Mouse (Mus musculus) inflammation-experienced regulatory T-cells, adult 6 months (primary cell): ENCODE results near the gene Arid5a. TPM values are rescaled to one million over a fixed set of nuclear protein-coding genes. Genes with fewer than 3 reads are reported as not detected.
A peak's percentile ranks its signal among the peaks of the same experiment; 100 is the strongest.

Source experiments
- ATAC-seq: one replicate; pipeline ENCODE4 v1.8.0; 2017
- polyA plus RNA-seq, 3 experiments: library from polyadenylated mRNA; unstranded; fragments of 100-300 nt; shearing (Covaris generic); gene quantifications; one replicate each; pipeline ENCODE4 v1.2.1; 2017

The Arid5a gene
- polyA plus RNA-seq, 3 experiments from 2014 or later = 75.9 to 89.1 (median 88.6) TPM

GRCm38 (mm10) chr1:36331743-36332142 is 24.2 kb downstream of the Arid5a start:
- no peak for ATAC-seq

DNA sequence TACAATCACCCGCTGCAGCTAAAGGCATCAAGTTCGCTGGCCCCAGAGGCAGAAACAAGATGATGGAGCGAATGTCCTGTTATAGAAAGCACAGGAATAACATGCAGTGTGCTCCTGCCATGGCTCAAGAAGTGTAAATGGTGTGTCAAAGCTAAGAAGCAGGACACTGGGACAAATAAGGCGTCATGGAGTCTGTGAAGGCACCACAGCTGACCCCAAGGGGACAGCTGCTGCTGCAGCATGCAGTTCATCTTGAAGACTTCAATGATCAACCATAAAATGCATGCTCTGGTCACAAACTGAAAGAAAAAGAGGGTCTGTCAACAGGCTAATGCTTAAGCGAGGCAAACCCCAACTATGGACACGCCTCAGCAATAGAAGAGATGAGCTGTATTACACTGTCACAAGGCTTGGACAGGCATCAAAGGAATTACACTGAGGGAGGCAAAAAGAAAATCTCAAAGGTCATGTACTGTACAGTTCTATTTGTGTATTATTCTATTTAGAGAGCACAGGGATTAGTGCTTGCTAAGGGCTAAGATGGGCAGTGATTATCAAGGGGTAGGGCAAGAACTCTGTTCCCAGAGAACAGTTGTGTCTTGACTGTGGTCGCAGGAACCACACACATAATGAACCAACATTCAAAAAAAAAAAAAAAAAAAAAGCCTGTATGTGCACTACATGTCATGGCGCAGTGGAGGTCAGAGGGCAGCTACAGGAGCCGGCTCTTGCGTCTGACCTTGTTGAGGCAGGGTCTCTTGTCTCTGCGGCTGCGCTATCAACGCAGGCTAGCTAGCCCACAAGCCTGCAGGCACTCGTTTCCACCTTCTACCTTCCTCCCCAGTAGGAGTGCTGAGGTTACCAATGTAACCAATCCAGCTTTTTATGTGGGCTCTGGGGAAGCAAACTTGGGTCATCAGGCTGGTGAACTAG is 25.7 kb downstream of the Arid5a start:
- no peak for ATAC-seq

DNA sequence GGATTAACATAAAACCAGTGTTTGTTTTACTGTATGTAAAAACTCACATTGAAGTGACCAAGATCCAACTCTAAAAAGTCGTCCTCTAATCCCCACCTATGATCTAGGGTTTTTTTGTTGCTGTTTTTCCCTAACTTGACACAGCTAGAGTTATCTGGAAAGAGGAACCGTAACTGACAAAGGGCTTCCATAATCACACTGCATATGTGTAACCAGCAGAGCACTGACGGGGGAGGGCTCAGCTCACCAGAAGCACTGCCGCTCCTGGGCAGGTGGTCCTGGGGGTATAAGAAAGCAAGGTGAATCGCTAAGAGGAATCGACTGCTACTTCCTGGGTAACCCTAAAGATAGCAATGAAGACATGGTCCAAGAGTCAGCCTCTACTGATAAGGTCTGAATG is 35.0 kb downstream of the Arid5a start:
- ATAC-seq = no peak

GRCm38 (mm10) chr1:36352351-36352750 is 44.8 kb downstream of the Arid5a start:
- no peak for ATAC-seq

DNA sequence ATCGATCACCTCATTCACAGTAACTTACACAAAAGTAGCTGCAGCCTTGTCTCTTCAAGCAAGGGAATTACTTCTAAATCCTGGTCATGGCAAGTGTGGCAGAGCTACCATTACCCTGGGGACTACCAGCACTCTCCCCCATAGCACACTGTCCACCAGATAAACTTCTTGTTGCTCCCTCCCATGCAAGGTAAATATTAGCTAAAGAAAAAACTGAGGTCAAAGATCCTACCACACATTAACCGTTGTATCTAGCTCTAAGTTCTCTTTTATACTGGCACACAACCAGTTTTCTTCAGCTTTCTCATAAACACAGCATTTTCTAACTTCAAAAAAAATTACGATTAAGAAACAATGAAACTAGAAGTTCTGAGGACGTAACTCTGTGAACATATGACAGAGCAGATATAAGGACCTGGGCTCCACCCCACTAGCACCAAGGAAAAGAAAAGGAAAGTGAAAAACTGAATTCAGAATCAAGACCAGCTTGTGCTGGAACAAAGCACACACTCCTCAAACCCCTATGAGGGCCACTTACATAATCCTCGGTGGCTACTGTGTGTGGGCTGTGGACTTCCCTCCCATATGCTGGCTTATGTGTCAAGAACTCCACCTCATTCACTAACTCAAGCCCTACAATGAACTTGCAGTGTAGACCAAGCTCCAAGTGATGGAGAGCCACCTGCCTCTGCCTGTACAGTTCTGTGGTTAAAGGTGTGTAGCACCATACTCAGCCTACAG is 49.6 kb downstream of the Arid5a start:
- ATAC-seq = no peak

DNA sequence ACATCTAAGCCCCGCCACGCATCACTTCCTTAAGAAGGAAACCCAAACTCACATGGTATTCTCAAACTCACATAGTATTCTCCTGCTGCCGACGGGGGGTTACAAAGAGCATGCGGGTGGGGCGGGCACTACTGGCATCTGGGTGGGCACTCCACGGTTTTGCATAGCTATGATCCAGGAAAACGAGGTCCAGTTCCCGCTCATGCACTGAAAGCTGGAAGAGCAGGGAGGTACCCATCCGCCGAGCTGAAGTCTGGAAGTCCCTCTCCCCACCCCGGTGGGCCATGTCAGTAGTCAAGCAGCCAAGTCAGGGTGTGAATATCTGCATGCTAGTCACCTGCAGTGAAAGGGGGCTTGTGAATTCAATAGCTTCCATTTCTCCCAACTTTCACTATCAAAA is 60.2 kb downstream of the Arid5a start:
- no peak for ATAC-seq

DNA sequence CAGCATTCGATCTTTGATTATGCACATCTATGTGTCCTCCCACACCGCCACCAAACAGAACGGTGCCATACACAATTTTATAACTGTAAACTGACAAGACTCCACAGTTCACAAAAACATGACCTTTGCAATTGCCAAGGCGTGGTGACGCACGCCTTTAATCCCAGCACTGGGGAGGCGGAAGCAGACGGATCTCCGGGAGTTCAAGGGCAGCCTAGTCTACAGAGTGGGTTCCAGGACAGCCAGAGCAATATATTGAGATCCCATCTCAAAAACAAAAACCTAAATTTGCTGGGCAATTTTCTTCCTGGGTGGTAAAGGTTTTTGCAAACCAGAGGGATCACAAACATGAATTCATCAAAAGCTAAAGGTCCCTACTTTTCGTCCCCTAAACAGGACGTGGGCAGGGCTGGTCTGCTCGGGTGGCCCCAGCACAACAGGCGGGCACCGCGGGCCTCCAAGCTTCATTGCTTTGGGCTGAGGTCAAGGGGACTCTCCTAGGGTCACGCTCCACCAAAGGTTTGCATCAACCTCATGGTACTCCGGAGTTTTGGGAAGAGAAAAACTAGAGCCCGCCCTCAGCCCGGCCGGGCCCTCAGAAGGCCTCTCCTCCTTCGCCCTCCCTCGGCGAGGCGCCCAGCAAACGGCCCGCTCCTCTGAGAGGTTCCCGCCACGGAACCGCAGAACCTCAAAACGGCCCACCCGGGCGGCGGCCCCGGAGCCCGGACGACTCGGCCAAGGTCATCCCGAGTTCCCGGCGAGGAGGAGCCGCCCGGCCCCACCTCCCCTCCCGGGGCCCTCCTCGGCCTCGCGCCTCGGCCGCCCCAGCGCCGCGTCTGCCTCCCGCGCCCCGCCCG is 60.8 kb downstream of the Arid5a start:
- peak; percentile 50 for ATAC-seq

- peak; percentile 85 for ATAC-seq
These were observed 61.6 kb downstream of the Arid5a start, which contains the start of gene Kansl3 for GRCm38 (mm10) chr1:36368969-36369645. Gene Kansl3, minus strand, starts transcription at chr1:36369181.

DNA sequence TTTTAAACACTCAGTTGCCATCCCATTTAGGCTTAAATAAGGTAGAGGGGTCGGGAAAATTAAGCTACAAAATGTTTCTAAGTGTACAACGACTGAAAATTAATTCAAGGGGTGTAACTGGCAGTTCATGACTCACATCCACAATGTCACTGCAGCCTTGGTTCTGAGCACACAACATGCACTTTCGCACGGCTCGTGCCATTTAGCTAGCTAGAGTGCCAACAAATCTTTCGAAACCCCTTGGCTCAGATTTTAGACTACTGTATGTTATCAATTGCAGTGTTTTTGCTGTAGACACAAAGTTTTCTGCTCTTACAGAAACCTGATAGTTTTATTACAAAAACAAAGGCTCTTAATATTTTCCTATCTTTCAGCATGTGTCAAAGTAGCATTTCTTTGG is 63.4 kb downstream of the Arid5a start:
- ATAC-seq = no peak

DNA sequence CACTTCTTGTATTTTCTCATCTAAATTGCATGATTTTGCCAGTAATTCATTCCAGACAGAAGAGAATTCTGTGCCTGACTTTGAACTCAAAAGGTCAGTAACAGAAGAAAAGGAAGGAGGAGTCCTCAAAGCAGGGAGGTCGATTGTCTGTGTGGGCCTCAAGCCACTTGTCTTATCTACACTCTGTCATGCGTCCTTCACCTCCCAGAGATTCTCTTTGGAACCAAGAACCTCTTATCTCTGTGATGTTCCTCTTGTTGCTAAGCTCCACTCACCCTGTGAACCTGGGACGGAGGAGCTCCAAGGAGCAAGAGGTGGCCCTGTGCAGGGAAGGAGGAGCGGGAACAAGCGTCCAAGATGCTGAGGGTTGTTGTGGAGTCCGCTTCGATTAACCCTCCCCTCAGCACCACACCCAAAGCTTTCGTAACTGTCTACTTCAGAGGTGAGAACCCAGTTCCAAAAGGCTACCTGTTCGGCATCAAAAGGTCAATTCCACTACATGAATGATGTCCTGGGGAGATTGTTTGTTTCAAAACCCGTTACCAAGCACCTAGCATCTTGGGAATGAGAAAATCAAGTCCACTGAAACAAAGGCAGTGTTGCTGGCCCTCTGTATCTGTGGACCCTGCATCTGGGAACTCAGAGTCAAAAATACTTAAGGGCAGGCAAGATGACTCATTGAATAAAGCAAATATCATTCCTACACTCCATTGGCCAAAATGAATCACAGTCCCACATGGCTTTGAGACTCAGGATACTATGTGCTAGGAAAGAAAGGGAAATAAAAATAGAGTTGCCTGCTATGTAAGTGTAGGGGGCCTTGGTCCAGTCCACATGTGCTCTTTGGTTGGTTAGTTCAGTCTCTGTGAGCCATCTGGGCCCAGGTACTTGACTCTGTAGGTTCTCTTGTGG is 64.7 kb downstream of the Arid5a start, which contains the start of gene Fer1l5:
Gene Fer1l5, plus strand, starts transcription at position 358 of the 912 bp plus-strand sequence.
- no peak for ATAC-seq

Other genes with a start within 250 kb of the Arid5a start
- 1 to 10 TPM; 2.2 to 5.1 (median 4.9) TPM for gene Hs6st1, start 239.3 kb upstream of the Arid5a start, polyA plus RNA-seq
- gene Uggt1, start 63.0 kb upstream of the Arid5a start, polyA plus RNA-seq = 10 to 100 TPM; 22.5 to 27.7 (median 25.2) TPM
- gene Neurl3, start 33.1 kb upstream of the Arid5a start, polyA plus RNA-seq = 100 to 1,000 TPM in 1 of 3 experiments, 10 to 100 TPM in 2; 23.0 to 132 (median 83.6) TPM
- gene Kansl3, start 61.4 kb downstream of the Arid5a start, polyA plus RNA-seq = 10 to 100 TPM; 45.7 to 65.2 (median 47.4) TPM
- under 1 TPM; 0.20 to 0.55 (median 0.39) TPM for gene Fer1l5, start 64.6 kb downstream of the Arid5a start, polyA plus RNA-seq
- gene Lman2l, start 137.5 kb downstream of the Arid5a start, polyA plus RNA-seq = 10 to 100 TPM in 2 of 3 experiments, 1 to 10 TPM in 1; 7.9 to 12.0 (median 11.4) TPM
- gene Cnnm4, start 163.9 kb downstream of the Arid5a start, polyA plus RNA-seq = 10 to 100 TPM; 11.5 to 13.9 (median 12.1) TPM
- gene Cnnm3, start 204.1 kb downstream of the Arid5a start, polyA plus RNA-seq = 1 to 10 TPM; 3.1 to 9.2 (median 6.7) TPM
- gene Ankrd23, start 229.2 kb downstream of the Arid5a start, polyA plus RNA-seq = 10 to 100 TPM; 35.1 to 58.4 (median 36.4) TPM
- gene Gm42417, start 231.7 kb downstream of the Arid5a start, polyA plus RNA-seq = 1 to 10 TPM in 1 of 3 experiments, not detected in 2; 2.4 TPM
- gene Ankrd39, start 239.7 kb downstream of the Arid5a start, polyA plus RNA-seq = 10 to 100 TPM; 17.5 to 24.1 (median 23.2) TPM